Mouse (Mus musculus) olfactory bulb, adult 2 months (tissue): ENCODE data around the gene Cd200. TPM values are rescaled to one million over a fixed set of nuclear protein-coding genes. Genes with fewer than 3 reads are reported as not detected.
"Not testable (repeated sequence)": the region's sequence is repeated elsewhere in the genome, so short reads cannot be mapped to it uniquely, and the experiment has no call there.

Source experiments
- H3K27ac ChIP-seq: fragments of 200-500 bp; 2 replicates; pipeline ENCODE4 v1.5.1; 2012; ENCODE audit warnings: low read depth, low read length; ENCODE audit not compliant: insufficient read depth
- H3K4me1 ChIP-seq: fragments of 200-500 bp; 2 replicates; pipeline ENCODE4 v1.6.1; 2012; ENCODE audit warnings: low read length; ENCODE audit not compliant: control insufficient read depth, insufficient read depth
- H3K4me3 ChIP-seq: fragments of 200-500 bp; 2 replicates; pipeline ENCODE4 v1.5.1; 2012; ENCODE audit warnings: mild to moderate bottlenecking, low read depth, low read length, moderate library complexity; ENCODE audit not compliant: insufficient read depth
- CTCF ChIP-seq: fragments of 200-500 bp; IDR thresholded peaks from 2 replicates; pipeline ENCODE4 v1.5.1; 2012; ENCODE audit warnings: low read depth, mild to moderate bottlenecking, low read length, moderate library complexity; ENCODE audit not compliant: insufficient read depth
- POLR2A ChIP-seq: fragments of 200-500 bp; IDR thresholded peaks from 2 replicates; pipeline ENCODE4 v1.6.1; 2012; ENCODE audit warnings: mild to moderate bottlenecking, low read depth, low read length, moderate library complexity; ENCODE audit not compliant: insufficient read depth
- WGBS: fragments of 180-500 bp; shearing (Covaris S2); methylation state at CpG from one replicate; pipeline ENCODE4 v1.1.7; 2018; 5-methylcytosine and 5-hydroxymethylcytosine counted together
- polyA plus RNA-seq: library from polyadenylated mRNA; stranded (reverse); fragments of >200 nt; gene quantifications from 2 replicates; pipeline ENCODE4 v1.2.4, GENCODE M21; 2012; ENCODE audit warnings: low replicate concordance; ENCODE audit not compliant: missing spikeins, insufficient read depth, insufficient read length

Gene Cd200
- polyA plus RNA-seq, 1 experiment = not detected

DNA sequence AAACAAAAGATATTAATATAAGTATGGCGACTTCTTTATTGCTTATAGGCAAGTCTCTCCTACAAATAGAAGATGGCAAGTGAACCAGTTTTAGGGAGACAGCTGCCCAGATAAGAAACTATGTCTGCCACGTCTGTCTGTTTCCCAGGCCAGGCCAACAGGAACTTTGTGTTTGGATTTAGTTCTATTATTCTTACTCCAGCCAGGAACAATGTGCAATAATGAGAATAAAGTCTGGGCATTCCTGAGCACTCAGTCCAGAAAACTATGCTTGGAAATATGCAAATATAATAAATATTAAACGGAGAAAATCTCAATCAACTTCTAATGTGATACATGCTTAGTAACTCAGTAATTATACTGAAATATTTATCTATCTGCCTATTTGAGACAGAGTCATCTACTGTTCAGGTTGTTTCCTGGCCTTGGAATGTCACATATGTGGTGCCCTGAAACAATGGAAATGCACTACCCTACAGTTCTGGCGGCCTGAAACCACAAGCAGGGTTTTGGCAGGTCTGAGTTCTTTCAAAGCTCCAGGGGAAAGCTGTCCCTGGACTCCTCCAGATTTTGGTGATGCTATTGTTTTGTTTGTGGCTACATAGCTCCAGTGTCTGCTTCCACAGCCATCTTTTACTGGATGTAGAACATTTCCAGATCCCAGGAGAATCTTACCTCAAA lies 39.4 kb downstream of the Cd200 start:
- no peak overlapping the region for H3K27ac ChIP-seq
- WGBS = 82% methylated on average over 4 of the region's 4 CpGs
- no peak overlapping the region for H3K4me3 ChIP-seq
- no peaks in the 10 kb centered on the region for H3K4me1 ChIP-seq
- TF ChIP-seq POLR2A = no peak
- no peak for TF ChIP-seq CTCF

DNA sequence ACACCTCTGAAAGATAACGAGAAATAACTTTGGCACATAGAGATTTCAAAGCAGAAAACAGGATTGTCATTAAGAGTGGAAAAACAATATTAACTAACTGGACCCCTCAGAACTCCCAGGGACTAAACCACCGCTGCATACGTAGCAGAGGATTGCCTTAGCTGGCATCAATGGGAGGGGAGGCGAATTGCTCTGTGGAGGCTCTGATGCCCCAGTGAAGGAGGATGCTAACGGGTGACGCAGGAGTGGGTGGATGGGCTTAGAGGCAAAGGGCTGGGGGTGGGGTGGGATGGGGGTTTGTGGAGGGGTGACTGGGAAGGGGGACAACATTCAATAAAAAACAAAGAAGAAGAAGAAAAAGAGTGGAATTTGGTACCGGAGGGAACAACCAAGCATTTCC lies 42.7 kb downstream of the Cd200 start:
- Histone ChIP-seq H3K4me3 (no peak overlapping the region), H3K27ac (no peak overlapping the region), H3K4me1 (no peaks in the 10 kb centered on the region)
- no peak for TF ChIP-seq POLR2A
- TF ChIP-seq CTCF = no peak
- 69% methylated on average over 7 of the region's 7 CpGs for WGBS

DNA sequence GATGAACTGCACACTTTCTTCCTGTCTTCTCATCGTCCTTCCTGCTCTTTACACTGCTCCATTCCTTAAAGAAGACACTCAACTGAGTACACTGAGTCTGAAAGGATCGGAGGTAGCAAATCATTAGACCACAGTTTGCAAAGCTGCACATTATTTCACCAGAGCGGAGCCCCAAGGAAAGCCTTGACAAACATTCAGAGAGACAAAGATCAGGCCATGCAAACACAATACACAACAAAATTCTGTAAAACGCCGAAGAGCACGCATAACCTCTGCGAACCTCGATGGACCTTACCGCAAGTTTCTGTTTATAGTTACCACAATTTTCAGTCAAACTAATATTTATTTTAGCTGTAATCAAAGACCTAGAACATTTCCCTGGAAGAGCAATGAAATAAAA lies 43.5 kb downstream of the Cd200 start:
- no peak overlapping the region for H3K27ac ChIP-seq
- no peak overlapping the region for H3K4me3 ChIP-seq
- H3K4me1 ChIP-seq = no peaks in the 10 kb centered on the region
- TF ChIP-seq POLR2A = no peak
- WGBS = 86% methylated on average over 9 of the region's 9 CpGs

DNA sequence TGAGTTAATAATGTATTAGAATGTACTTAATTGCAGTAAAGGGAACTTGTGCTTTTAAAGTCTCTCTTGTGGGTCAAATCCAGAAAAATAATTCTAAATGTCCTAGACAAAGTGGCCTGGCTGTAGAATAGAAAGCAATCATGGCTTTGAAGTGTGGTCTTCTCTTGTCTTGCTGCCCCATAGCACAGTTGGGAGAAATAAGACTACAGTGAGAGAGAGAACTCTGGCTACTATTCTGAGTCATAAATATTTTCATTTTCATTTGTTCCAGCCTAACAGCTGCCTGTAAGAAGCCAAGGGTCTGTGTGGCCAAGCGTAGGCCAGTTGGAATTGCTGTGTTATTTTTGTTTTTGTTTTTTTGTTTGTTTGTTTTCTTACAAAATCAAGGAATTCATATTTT lies 44.2 kb downstream of the Cd200 start:
- WGBS = 91% methylated on average over 1 of the region's 1 CpGs
- Histone ChIP-seq H3K4me1 (no peaks in the 10 kb centered on the region), H3K4me3 (no peak overlapping the region), H3K27ac (no peak overlapping the region)
- no peak for TF ChIP-seq CTCF
- no peak for TF ChIP-seq POLR2A

DNA sequence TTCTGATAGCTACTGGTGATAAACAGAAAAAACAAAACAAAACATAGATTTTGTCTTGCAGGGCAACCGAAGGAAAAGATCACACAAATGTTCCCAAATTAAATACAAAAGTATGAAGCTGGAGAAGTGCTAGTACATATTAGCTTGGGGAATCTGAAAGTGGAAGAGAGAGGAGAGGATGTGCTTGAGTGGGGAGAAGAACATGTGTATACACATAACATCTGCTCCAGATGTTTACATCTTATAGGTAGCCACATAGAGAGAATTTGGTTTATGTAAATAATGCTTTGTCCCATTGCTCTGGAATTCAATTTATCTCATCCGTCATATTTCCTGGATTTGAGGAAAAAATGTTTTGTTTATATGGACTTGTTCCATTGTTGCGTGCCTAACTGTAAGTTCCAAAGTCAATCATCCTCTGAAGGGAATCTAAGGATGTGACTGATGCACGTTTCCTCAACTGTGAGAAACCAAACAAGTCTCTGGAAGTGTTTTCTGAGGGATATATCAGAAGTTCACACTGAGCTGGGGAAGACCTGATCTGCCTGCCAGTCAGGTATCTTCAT lies 45.3 kb downstream of the Cd200 start:
- WGBS = 93% methylated on average over 4 of the region's 4 CpGs
- TF ChIP-seq POLR2A (no peak), CTCF (no peak)
- no peak overlapping the region for H3K4me3 ChIP-seq
- no peaks in the 10 kb centered on the region for H3K4me1 ChIP-seq
- no peak overlapping the region for H3K27ac ChIP-seq

DNA sequence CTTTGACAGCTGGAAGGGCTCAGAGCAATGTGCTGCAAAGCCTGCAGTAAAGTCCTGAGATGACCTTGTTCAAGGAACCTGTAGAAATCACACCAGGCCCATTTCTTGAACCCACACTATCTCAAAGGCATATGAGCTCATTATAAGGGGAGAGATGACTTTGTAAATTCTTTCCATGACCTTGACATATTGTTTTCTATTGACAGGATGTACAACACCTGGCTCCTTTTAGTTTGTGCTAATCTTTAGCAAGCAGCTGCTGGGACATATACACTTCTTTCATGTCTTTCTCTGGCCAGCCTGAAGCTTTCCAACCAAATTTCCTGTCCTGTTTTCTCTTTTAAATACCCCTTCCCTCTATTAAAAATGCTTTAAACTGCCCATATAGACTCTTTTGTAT lies 47.4 kb downstream of the Cd200 start:
- H3K4me3 ChIP-seq = no peak overlapping the region
- no peaks in the 10 kb centered on the region for H3K4me1 ChIP-seq
- H3K27ac ChIP-seq = no peak overlapping the region
- TF ChIP-seq CTCF = no peak
- no peak for TF ChIP-seq POLR2A

DNA sequence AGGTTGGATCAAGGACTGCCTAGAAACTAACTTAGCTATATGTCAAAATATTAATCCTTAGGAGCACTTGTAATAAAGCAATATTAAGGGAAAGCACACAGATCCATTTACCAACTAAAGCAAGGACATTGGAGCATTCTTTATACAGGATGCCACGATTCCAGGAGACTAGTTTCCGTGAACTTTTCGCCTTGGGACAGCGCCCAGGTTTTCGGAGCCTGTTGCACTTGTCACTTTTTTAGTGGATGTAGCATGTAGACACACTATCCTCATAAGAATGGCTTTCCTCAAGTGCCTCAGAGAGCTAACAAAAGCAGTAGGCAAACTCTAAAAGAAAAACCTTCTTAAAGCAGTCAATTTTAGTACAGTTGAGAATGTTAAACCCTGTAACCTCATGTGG lies 50.4 kb downstream of the Cd200 start:
- H3K4me1 ChIP-seq, H3K4me3 ChIP-seq, H3K27ac ChIP-seq: not testable (repeated sequence)
- WGBS = 88% methylated on average over 5 of the region's 5 CpGs

DNA sequence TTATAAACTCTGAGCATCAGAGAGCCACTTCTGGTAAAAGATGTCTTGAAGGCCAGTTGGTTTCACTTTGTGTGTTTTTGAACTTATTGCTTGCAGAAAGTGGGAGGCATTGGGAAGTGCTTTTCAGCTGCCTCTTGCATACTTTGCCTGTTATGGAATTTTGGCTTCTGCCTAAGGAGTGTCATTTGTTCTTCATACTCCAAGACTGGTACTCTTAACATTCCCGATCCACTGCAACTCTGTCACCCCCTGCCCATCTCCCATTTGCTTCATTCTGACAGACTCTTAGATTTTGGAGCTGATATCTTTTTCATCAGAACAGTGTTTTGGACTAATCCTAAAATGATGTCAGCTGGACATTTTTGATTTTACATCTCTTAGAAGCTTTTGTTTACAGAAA lies 51.7 kb downstream of the Cd200 start:
- Histone ChIP-seq H3K27ac (no peak overlapping the region), H3K4me1 (no peaks in the 10 kb centered on the region), H3K4me3 (no peak overlapping the region)
- 79% methylated on average over 1 of the region's 1 CpGs for WGBS
- TF ChIP-seq CTCF (no peak), POLR2A (no peak)

DNA sequence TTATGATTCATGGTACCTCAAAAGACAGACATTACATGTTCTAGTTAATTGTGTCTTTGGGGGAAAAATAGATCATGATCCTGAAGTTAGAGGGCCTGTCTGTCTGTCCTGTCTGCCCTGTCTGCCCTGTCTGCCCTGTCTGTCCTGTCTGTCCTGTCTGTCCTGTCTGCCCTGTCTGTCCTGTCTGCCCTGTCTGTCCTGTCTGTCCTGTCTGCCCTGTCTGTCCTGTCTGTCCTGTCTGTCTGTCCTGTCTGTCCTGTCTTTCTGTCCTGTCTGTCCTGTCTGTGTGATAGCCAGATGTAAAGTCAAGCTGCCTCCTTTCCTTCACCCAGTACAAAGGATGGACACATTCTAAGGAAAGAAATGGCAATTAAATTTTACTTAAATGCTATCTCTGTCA lies 56.0 kb downstream of the Cd200 start:
- TF ChIP-seq POLR2A (no peak), CTCF (no peak)
- H3K27ac ChIP-seq = no peak overlapping the region
- H3K4me3 ChIP-seq = no peak overlapping the region
- H3K4me1 ChIP-seq = no peaks in the 10 kb centered on the region

DNA sequence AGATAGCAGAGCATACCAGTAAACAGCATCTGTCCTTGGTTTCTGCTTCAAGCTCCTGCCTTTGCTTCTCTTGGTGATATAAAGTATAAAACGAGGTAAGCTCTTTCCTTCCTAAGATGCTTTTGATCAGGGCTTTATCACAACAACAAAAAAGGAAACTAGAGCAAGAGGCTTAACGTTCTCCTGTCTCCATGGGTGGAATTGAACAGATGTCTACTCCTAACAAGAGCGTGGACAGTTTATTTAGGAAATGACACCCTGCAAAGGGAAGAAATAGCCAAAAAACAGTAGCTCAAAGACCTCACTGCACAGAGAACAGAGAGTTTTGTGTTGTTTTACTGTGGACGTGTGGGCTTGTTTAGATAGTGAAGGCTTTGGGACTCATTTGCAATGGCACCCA lies 58.1 kb downstream of the Cd200 start:
- 36% methylated on average over 4 of the region's 4 CpGs for WGBS
- Histone ChIP-seq H3K4me3 (no peak overlapping the region), H3K27ac (no peak overlapping the region)

More for the DNA sequence above, 58.1 kb downstream of the Cd200 start:
- H3K4me1 ChIP-seq = no peaks in the 10 kb centered on the region
- TF ChIP-seq CTCF (no peak), POLR2A (no peak)
